Mouse (Mus musculus) fibroblast of lung, adult 2 months (primary cell): Measurements from ENCODE around the gene Lrrc75a.

Source experiments
- DNase-seq: peaks from one replicate; pipeline ENCODE4 v3.0.0-alpha.2; 2011; ENCODE audit warnings: low read depth

Gene Lrrc75a

DNA sequence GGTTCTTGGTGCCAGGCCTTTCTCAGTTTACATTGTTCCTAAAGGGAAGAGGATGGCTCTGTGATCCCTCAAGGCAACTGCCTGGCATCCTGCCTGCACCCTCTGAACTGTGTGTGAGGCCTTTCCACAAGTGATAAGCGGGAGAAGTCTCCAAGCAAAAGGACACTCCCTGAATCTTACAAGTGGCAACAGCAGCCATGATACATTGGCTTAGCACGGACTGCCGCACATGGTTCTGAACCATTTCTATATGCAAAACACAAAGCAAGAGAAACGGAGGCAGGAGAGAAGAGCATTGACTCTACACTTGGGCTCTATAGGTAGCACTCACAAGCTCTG lies 3.0 kb downstream of the Lrrc75a start:
- no peak for DNase-seq

DNA sequence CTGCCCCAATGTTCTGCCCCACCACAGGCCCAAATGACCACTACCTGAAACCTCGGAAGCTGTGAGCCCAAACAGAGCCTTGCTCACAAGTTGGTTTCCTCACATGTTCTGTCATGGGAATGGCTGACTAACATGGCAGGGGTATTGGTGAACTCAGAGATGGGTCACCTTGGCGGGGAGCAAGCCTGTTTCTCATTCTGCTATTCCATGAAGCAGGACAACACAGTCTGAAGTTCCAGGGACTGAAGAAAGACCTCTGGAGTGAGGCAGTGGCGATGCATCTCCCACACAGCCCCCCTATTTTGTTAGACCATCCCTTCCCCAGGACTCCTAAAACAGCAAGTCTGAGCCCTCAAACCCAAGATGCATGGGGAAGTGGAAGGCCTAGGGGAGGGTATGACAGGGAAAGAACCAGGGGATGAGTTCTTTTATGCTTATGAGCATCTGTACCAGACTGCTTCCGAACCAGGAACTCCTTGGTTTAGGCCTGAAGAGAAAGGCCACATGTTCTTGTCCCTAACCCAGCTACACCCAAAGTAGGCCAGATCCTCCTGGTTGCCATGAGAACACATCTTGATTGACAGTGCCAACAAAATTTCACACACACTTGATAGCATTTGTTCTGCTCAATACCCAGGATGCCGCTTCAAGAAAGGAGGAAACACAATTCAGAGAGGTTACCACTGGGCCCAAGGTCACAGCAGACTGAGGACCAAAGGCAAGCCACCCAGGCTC lies 3.6 kb downstream of the Lrrc75a start:
- no peak for DNase-seq

DNA sequence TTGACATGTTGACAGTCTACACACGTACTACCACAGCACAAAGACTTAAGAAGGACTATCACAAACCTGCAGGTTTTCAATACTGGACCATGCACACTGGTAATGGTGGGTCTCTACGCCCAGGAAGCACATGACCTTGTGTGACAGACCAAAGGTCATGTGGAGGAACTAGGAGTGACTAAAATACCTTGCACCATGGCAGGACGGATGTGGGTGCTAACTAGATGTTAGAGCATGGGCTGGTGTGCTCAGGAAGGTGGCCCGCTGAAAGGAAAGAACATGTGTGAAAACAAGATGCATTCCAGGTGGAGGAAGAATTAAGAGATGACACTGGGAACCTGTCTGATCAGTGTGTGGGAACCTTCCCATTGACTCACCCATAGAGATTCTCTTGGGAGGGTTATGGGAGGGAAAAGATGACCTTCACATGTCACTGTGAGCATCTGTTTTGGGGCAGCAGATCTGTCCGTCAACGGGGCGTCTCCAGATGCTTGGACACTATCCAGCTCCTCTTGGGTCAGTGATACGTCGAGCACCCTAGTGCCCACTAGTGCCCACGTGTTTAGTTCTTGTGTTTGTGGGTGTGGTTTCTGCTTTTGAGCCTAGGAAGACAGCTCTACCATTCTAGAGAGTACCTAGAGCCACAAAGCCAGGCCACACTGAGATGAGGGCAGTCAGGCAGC lies 4.5 kb downstream of the Lrrc75a start:
- DNase-seq, result no peak

GRCm38 (mm10) chr11:62643011-62643631 lies 5.2 kb downstream of the Lrrc75a start:
- no peak for DNase-seq

GRCm38 (mm10) chr11:62642023-62642844 lies 6.1 kb downstream of the Lrrc75a start:
- DNase-seq, result no peak

GRCm38 (mm10) chr11:62640378-62640777 lies 7.9 kb downstream of the Lrrc75a start:
- DNase-seq, result no peak

DNA sequence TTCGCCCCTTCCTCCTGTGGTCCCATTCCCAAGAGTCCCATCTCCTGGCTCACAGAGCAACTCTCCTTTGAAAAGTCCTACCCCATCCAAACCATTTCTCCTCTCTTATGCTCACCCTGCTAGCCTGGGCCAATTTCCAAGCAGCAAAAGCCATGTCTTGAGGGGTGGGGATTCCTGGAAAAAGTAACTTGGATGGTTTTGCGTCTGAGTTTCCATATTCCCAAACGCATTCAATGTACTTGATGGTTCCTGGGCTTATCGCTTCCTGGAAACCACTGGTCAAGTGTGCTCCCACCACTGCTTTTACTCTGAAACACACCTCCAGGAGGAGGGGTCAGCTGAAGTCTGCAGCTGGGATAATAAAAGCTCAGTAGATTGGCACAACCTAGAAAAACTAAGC lies 9.9 kb downstream of the Lrrc75a start:
- no peak for DNase-seq

DNA sequence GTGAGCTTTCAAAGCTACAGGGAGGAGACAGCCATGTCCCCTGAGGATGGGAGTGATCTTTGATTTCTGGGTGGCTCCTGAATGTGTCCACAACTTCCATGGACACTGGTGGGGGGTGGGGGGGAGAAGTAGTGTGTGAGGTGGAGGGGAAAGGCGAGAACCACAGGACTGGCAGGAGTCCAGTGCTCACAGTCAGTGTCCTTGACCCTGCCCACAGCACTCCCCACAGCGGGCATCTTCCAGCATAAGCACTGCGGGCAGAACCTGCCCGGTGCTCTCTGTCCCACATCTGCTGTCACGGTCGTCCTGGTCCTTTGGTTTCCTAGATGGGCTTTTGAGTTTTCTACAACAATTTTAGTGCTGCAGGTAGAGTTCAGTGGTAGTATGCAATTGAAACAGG lies 10.5 kb downstream of the Lrrc75a start:
- no peak for DNase-seq

GRCm38 (mm10) chr11:62637401-62637800 lies 10.9 kb downstream of the Lrrc75a start:
- DNase-seq, result no peak

- no peak for DNase-seq
Observed at GRCm38 (mm10) chr11:62636840-62637221, 11.5 kb downstream of the Lrrc75a start.

- no peak for DNase-seq
Observed at GRCm38 (mm10) chr11:62636105-62636839, 12.1 kb downstream of the Lrrc75a start.

DNA sequence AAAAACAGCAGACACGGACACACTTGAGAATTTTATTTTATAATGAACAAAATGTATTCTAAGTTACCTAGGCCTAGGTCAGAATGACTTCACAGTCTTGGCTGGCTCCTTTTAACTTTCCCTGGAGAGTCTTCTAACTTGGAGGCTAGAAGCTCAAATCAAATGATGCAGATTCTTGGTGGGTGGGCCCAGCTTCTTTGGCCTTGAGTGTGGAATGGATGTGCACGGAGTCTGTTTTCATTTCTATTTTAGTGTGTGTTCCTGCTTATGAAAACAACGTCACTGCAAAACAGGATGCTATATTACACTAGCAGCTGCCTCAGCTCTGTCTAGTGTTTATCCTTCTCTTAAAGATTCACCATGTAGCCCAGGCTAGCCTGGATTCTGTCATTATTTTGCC lies 12.9 kb downstream of the Lrrc75a start:
- no peak for DNase-seq

- DNase-seq, result no peak
Observed at GRCm38 (mm10) chr11:62631138-62631537, 17.2 kb downstream of the Lrrc75a start.

- DNase-seq, result no peak
Observed at GRCm38 (mm10) chr11:62630225-62630821, 18.0 kb downstream of the Lrrc75a start.

DNA sequence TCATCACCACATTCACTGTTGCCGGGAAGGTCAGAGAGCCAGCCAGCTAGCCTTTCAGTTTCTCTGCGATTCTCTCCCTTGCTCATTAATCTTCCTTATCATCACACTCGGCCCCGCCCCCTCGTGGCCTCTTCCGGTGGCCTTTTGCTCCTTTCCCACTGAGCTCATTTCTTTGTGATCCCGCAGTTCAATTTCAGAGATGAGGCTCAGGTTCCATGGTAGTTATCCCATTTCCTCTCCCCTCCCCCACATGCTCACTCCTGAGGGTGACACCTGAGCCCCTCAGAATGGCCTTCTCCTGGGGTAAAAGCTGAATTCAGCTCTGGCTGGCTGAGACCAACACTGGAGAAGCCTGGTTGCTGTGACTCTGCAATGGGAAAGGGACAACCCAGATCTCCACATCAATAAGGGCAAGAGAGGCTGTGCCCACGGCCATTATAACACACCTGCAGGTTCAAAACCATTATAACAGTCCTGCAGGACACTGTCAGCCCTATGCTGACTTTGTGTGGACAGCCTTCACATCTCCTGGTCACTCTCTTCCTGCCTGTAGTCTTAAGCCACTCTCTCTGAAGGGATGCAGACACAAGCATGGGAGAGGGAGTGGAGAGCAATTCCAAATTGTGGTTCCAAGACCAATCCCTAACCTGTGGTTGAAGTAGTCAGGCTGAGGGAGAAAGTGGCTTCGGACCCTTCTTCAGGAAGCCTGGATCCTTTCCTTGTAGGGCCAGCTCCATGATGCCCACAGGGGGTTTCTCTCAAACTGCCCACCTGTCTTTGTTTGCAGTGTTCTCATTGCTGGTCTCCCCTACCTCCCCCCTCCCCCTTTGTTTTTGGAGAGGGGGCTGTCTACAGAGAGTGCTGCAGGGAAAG lies 18.7 kb downstream of the Lrrc75a start:
- no peak for DNase-seq

GRCm38 (mm10) chr11:62624341-62625291 lies 23.7 kb downstream of the Lrrc75a start:
- no peak for DNase-seq

- DNase-seq, result no peak
Observed at GRCm38 (mm10) chr11:62622850-62623249, 25.5 kb downstream of the Lrrc75a start.

- no peak for DNase-seq
Observed at GRCm38 (mm10) chr11:62621586-62622283, 26.6 kb downstream of the Lrrc75a start.

GRCm38 (mm10) chr11:62621079-62621478 lies 27.2 kb downstream of the Lrrc75a start:
- DNase-seq, result no peak
